Mouse (Mus musculus) heart, postnatal 0 days (tissue): Measurements from ENCODE around the gene Macrod1.

Source experiments
- CTCF ChIP-seq: IDR thresholded peaks from 2 replicates; pipeline ENCODE4 v1.5.1; 2016; ENCODE audit warnings: antibody characterized with exemption, control low read depth, low read depth
- EP300 ChIP-seq: IDR thresholded peaks from 2 replicates; pipeline ENCODE4 v1.6.1; 2016; ENCODE audit warnings: antibody characterized with exemption, low read depth

GRCm38 (mm10) chr19:7209907-7210646, 153.5 kb downstream of the Macrod1 start:
- no peak for TF ChIP-seq CTCF
- no peak for TF ChIP-seq EP300
